Mouse (Mus musculus) central nervous system, embryonic 18 days (tissue): Measurements from ENCODE around the gene Gpc6. TPM values are rescaled to one million over a fixed set of nuclear protein-coding genes. Genes with fewer than 3 reads are reported as not detected.

Experiments
- polyA plus RNA-seq: library from polyadenylated mRNA; depleted of rRNA; stranded (reverse); fragments of >200 nt; gene quantifications from 2 replicates; pipeline ENCODE4 v1.2.3, GENCODE M21; 2012; rRNA removed

Gpc6 gene
- polyA plus RNA-seq: 6.5 TPM in 2 replicates

GRCm38 (mm10) chr14:116924876-116925601 lies at the start of gene Gpc6:
Gene Gpc6, plus strand, starts transcription at chr14:116925315.

